22 mouse cellular contexts compared by ENCODE assay signal in the genomic region with DNA sequence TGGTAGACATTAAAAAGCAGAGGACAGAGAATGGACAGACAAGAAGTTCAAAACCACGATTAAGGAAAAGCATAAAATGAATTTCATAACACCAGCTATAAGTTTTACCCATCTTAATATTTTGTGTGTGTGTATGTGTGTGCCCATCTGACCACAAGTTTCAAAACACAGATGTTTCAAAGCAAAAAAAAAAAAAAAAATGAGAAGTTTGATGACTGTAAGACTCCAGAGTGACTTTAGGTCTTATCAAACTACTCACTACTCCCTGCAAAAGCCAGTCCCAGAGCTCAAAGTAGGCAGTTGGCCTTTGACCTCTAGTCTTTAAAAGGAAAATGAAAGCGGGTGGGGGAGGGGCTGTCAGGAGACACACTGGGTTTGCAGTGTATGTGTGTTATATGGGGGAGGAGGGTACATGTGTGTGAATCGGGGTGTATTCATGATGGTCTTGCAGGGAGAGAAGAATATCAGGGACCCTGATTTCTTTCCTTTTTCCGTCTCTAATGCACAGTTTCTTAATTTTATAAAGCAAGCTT. TPM values are rescaled to one million over a fixed set of nuclear protein-coding genes. Genes with fewer than 3 reads are reported as not detected.
DNase-seq lines count a peak whose midpoint lies in the region; ATAC-seq and TF ChIP-seq lines count a peak whose summit lies in the region.
"Had no signal": no experiment of that assay in that cellular context is flagged by ENCODE, and none has a peak within 500 bp of the region (broad histone marks: within the 10 kb centered on the region; RNA-seq: fewer than 3 reads in every experiment).

No protein-coding gene starts in this region.

- H3K27me3 ChIP-seq in intestine, postnatal 0 days (replicated peaks; ENCODE audit: control insufficient read depth, insufficient read depth, low read length): no peaks in the 10 kb centered on the region
- no peaks in the 10 kb centered on the region for H3K27me3 ChIP-seq in liver, postnatal 0 days (ENCODE audit: insufficient read depth, low read length)
- H3K27me3 ChIP-seq in forebrain, embryonic 16.5 days (replicated peaks; ENCODE audit: control insufficient read depth, insufficient read depth, low read length): no peaks in the 10 kb centered on the region
- H3K27me3 ChIP-seq: midbrain, embryonic 13.5 days had no signal

- ATAC-seq in intestine, postnatal 0 days: no peak
- ATAC-seq in liver, postnatal 0 days: no peak
- no peak for ATAC-seq in forebrain, embryonic 16.5 days
- no peak for ATAC-seq in inflammation-experienced regulatory T-cells, adult 6 months
- ATAC-seq: hindbrain, postnatal 0 days; midbrain, embryonic 13.5 days had no signal

- DNase-seq in adipocyte (ENCODE audit: low spot score): peak; percentile 26
- peak; percentile 71 for DNase-seq in embryo, embryonic 10 days (ENCODE audit: low spot score)
- peak; percentile 45 for DNase-seq in liver, postnatal 0 days
- DNase-seq in kidney, postnatal 4 days: no peak
- DNase-seq: cerebellum, adult 9-10 months; heart, adult 18-20 months; heart, postnatal 4 days; kidney, adult 8-10 months; kidney, postnatal 36 days; lung, embryonic 14.5 days; right cerebral cortex, adult 18-20 months; thymus, postnatal 4 days had no signal

- H3K9ac ChIP-seq in intestine, postnatal 0 days (ENCODE audit: low read depth, low read length): no peak overlapping the region
- H3K9ac ChIP-seq in liver, postnatal 0 days (replicated peaks): no peak overlapping the region
- H3K9ac ChIP-seq in forebrain, embryonic 16.5 days (replicated peaks; ENCODE audit: low read depth, low read length): no peak overlapping the region
- H3K9ac ChIP-seq: heart, embryonic 13.5 days; limb, embryonic 13.5 days; lung, embryonic 14.5 days; midbrain, embryonic 13.5 days; neural tube, embryonic 13.5 days had no signal

- H3K27ac ChIP-seq in intestine, postnatal 0 days (ENCODE audit: low read depth, low read length): peak overlapping the region; percentile 46
- no peak overlapping the region for H3K27ac ChIP-seq in liver, postnatal 0 days (ENCODE audit: low read depth)
- no peak overlapping the region for H3K27ac ChIP-seq in forebrain, embryonic 16.5 days (ENCODE audit: low read length)
- H3K27ac ChIP-seq: heart, embryonic 13.5 days; hindbrain, postnatal 0 days; limb, embryonic 13.5 days; macrophage; midbrain, embryonic 13.5 days; neural tube, embryonic 13.5 days had no signal

- no peaks in the 10 kb centered on the region for H3K9me3 ChIP-seq in intestine, postnatal 0 days (ENCODE audit: control insufficient read depth)
- no peaks in the 10 kb centered on the region for H3K9me3 ChIP-seq in liver, postnatal 0 days (ENCODE audit: low read length)
- H3K9me3 ChIP-seq in forebrain, embryonic 16.5 days (ENCODE audit: control insufficient read depth, low read length): no peaks in the 10 kb centered on the region
- H3K9me3 ChIP-seq: heart, embryonic 13.5 days; limb, embryonic 13.5 days; midbrain, embryonic 13.5 days; neural tube, embryonic 13.5 days had no signal

- TF ChIP-seq EP300 in liver, postnatal 0 days (IDR thresholded peaks at IDR 0.05; ENCODE audit: low read depth): 0 out of 2 replicates have a peak, but pooled peaks have one; percentile 11

- TF ChIP-seq CTCF in intestine, postnatal 0 days (IDR thresholded peaks at IDR 0.05; ENCODE audit: low read depth): no peak
- TF ChIP-seq CTCF in liver, postnatal 0 days (IDR thresholded peaks at IDR 0.05; ENCODE audit: low read depth): no peak

- H3K4me2 ChIP-seq in intestine, postnatal 0 days (replicated peaks; ENCODE audit: low read depth): no peak overlapping the region
- no peak overlapping the region for H3K4me2 ChIP-seq in liver, postnatal 0 days (ENCODE audit: low read depth, low read length)
- H3K4me2 ChIP-seq in forebrain, embryonic 16.5 days (ENCODE audit: low read length): no peak overlapping the region
- H3K4me2 ChIP-seq: heart, embryonic 13.5 days; limb, embryonic 13.5 days; lung, embryonic 14.5 days; midbrain, embryonic 13.5 days; neural tube, embryonic 13.5 days had no signal

- 0 out of 2 replicates have a peak, but pooled peaks cover 14% of the 10 kb centered on the region for H3K4me1 ChIP-seq in intestine, postnatal 0 days (replicated peaks; ENCODE audit: control insufficient read depth, insufficient read depth, low read length)
- H3K4me1 ChIP-seq in liver, postnatal 0 days (ENCODE audit: insufficient read depth): peaks cover 12% of the 10 kb centered on the region
- no peaks in the 10 kb centered on the region for H3K4me1 ChIP-seq in forebrain, embryonic 16.5 days (replicated peaks; ENCODE audit: control insufficient read depth, insufficient read depth, low read length)

- no peaks in the 10 kb centered on the region for H3K36me3 ChIP-seq in intestine, postnatal 0 days (ENCODE audit: control insufficient read depth, insufficient read depth)
- H3K36me3 ChIP-seq in liver, postnatal 0 days (replicated peaks; ENCODE audit: insufficient read depth, low read length): no peaks in the 10 kb centered on the region
- no peaks in the 10 kb centered on the region for H3K36me3 ChIP-seq in forebrain, embryonic 16.5 days (ENCODE audit: control insufficient read depth, insufficient read depth)
- H3K36me3 ChIP-seq: heart, embryonic 13.5 days; limb, embryonic 13.5 days; midbrain, embryonic 13.5 days; neural tube, embryonic 13.5 days had no signal

- 56% methylated on average over 4 of the region's 4 CpGs for WGBS in intestine, postnatal 0 days
- WGBS in liver, postnatal 0 days (ENCODE audit: insufficient replicate concordance): 51% methylated on average over 4 of the region's 4 CpGs
- 75% methylated on average over 4 of the region's 4 CpGs for WGBS in forebrain, embryonic 16.5 days

- no peak overlapping the region for H3K4me3 ChIP-seq in intestine, postnatal 0 days (ENCODE audit: low read depth, low read length)
- H3K4me3 ChIP-seq in liver, postnatal 0 days (ENCODE audit: low read depth, low read length): no peak overlapping the region
- H3K4me3 ChIP-seq in forebrain, embryonic 16.5 days (replicated peaks; ENCODE audit: low read length): no peak overlapping the region
- H3K4me3 ChIP-seq: heart, embryonic 13.5 days; limb, embryonic 13.5 days; midbrain, embryonic 13.5 days; neural tube, embryonic 13.5 days had no signal

RNA-seq across cellular contexts. Expression of gene Gm826, which starts 14.2 kb away (rescaled TPM):
- 6.2 and 8.2 TPM in 2 replicates for polyA plus RNA-seq in intestine, postnatal 0 days (2015; fragmentation: Nextera tagmentation; extraction: Ambion mirVana)
- 1.2 and 1.6 TPM in 2 replicates for polyA plus RNA-seq in liver, postnatal 0 days (2015; fragmentation: Nextera tagmentation; extraction: Ambion mirVana)
- polyA plus RNA-seq in forebrain, embryonic 16.5 days (2015; fragmentation: Nextera tagmentation; extraction: Ambion mirVana): not detected in 2 replicates
- polyA plus RNA-seq in inflammation-experienced regulatory T-cells, adult 6 months (2017; shearing (Covaris generic)): not detected
- polyA plus RNA-seq: forebrain, embryonic 11.5 days; hindbrain, postnatal 0 days; midbrain, embryonic 13.5 days; neural tube, embryonic 13.5 days had no signal

RNA-seq across cellular contexts. Expression of gene Mafb, which starts 18.7 kb away (rescaled TPM):
- polyA plus RNA-seq in intestine, postnatal 0 days (2015; fragmentation: Nextera tagmentation; extraction: Ambion mirVana): 98.5 and 114 TPM in 2 replicates
- 9.2 and 11.6 TPM in 2 replicates for polyA plus RNA-seq in liver, postnatal 0 days (2015; fragmentation: Nextera tagmentation; extraction: Ambion mirVana)
- polyA plus RNA-seq in forebrain, embryonic 16.5 days (2015; fragmentation: Nextera tagmentation; extraction: Ambion mirVana): 14.9 and 16.4 TPM in 2 replicates
- polyA plus RNA-seq in inflammation-experienced regulatory T-cells, adult 6 months (2017; shearing (Covaris generic)): not detected

Comparison
In these comparisons a context has a peak if more than half of its experiments do, and no peak if none do; other contexts are left out.
1. DNase-seq: peak in adipocyte (single experiment), embryo, embryonic 10 days (single experiment) and liver, postnatal 0 days (single experiment); none in kidney, postnatal 4 days (0 of 2).